Mouse (Mus musculus): ENCODE results near the gene Rimklb. TPM values are rescaled to one million over a fixed set of nuclear protein-coding genes. Genes with fewer than 3 reads are reported as not detected.

The Rimklb gene
- polyA plus RNA-seq, 1 experiment from 2014 or later, result 7.3 TPM

DNA sequence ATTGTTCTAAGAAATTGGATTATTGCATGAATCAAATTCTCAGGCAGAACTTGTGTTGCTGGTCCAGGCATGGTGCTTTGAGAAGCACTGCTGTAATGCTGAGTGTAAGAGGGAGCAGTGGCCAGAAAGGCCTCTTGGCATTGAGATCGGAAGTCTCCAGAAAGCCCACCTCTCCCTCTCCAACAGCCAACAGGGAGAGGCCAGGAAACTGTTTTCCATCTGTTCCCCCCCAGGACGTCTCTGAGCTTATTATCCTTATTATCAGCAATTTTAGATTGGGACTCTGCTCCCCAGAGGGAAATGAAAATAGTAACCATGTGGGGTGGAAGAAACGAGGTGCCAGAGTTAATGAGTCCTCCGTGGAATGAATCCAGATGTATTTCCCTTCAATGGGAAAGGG, 82.2 kb downstream of the Rimklb start:
- no peak for ATAC-seq (ENCODE audit: insufficient read depth, low FRiP score)
- Histone ChIP-seq H3K36me3 (ENCODE audit: control insufficient read depth, insufficient read depth, low read length) (no peaks in the 10 kb centered on the region), H3K27me3 (ENCODE audit: control insufficient read depth, insufficient read depth, low read length) (no peaks in the 10 kb centered on the region), H3K4me2 (ENCODE audit: low read depth, low read length) (no peak overlapping the region), H3K27ac (ENCODE audit: low read length) (no peak overlapping the region), H3K9ac (ENCODE audit: low read length) (no peak overlapping the region), H3K4me1 (ENCODE audit: control insufficient read depth, insufficient read depth, low read length) (no peaks in the 10 kb centered on the region), H3K9me3 (replicated peaks; ENCODE audit: control insufficient read depth, low read length) (no peaks in the 10 kb centered on the region), H3K4me3 (replicated peaks; ENCODE audit: low read length) (no peak overlapping the region)
- 60% methylated on average over 4 of the region's 4 CpGs for WGBS

DNA sequence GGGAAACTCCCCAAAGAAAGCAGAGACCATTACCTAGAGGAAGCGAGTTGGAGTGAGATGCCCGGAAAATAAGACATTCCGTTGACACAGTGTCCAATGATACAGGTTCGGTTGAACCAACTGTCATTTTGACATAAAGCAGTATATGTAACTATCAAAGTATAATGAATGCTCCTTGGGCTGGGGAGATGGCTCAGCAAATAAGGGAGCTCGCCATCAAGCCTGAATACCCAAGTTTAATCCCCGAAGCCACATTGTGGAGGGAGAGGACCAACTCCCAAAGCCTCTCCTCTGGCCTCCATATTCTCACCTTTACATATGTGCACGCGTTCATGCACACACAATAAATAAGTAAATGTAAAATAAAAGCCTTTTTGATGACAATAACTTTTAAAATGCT, 87.3 kb downstream of the Rimklb start:
- Histone ChIP-seq H3K4me1 (ENCODE audit: control insufficient read depth, insufficient read depth, low read length) (no peaks in the 10 kb centered on the region), H3K4me2 (ENCODE audit: low read depth, low read length) (no peak overlapping the region), H3K4me3 (replicated peaks; ENCODE audit: low read length) (no peak overlapping the region), H3K27ac (ENCODE audit: low read length) (no peak overlapping the region), H3K36me3 (ENCODE audit: control insufficient read depth, insufficient read depth, low read length) (no peaks in the 10 kb centered on the region), H3K27me3 (ENCODE audit: control insufficient read depth, insufficient read depth, low read length) (no peaks in the 10 kb centered on the region), H3K9ac (ENCODE audit: low read length) (no peak overlapping the region), H3K9me3 (replicated peaks; ENCODE audit: control insufficient read depth, low read length) (no peaks in the 10 kb centered on the region)
- ATAC-seq (ENCODE audit: insufficient read depth, low FRiP score), result no peak
- 85% methylated on average over 8 of the region's 8 CpGs for WGBS

DNA sequence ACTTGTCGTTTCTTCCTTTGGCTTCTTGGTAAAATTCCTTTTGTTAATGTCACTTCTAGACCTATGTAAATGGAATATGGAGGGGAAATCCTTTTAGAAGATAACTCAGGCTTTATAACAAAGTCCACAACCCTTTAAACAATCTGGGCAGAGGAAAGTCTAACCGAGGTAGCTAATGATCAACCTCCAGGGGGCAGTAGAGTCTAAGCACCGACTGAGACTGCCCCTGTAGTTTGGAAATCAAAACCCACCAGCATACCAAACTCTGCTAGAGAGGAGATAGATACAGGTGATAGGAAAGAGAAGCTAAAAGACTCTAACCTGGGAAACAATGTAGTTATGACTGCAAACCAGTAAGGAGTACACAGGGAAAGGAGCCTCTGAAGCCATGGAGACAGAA, 96.3 kb downstream of the Rimklb start:
- no peak overlapping the region for H3K4me3 ChIP-seq (replicated peaks; ENCODE audit: low read length)
- H3K27me3 ChIP-seq (ENCODE audit: control insufficient read depth, insufficient read depth, low read length), result no peaks in the 10 kb centered on the region
- H3K4me1 ChIP-seq (ENCODE audit: control insufficient read depth, insufficient read depth, low read length), result no peaks in the 10 kb centered on the region
- no peak overlapping the region for H3K9ac ChIP-seq (ENCODE audit: low read length)
- H3K4me2 ChIP-seq (ENCODE audit: low read depth, low read length), result no peak overlapping the region
- ATAC-seq (ENCODE audit: insufficient read depth, low FRiP score), result no peak
- H3K27ac ChIP-seq (ENCODE audit: low read length), result no peak overlapping the region
- WGBS, result 13% methylated on average over 3 of the region's 3 CpGs
- H3K9me3 ChIP-seq (replicated peaks; ENCODE audit: control insufficient read depth, low read length), result no peaks in the 10 kb centered on the region
- no peaks in the 10 kb centered on the region for H3K36me3 ChIP-seq (ENCODE audit: control insufficient read depth, insufficient read depth, low read length)

DNA sequence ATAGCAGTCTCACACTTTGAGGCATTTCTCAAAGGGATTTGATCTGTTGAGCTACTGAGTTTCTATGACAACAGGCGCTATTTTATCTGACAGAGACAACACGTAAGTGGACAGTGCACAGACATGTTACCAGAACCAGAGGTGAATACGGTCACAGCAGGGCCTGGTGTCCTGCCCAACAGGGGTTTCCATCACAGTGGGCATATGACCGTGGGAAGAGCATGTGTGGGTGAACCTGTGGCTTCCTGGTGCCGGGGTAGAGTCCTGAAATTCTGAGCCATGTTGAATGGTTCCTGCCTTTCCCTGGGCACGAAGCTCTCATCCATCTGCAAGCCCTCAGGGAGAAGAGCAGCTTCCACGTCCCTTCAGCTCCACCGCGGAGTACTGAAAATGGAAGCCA, 98.3 kb downstream of the Rimklb start:
- Histone ChIP-seq H3K27ac (ENCODE audit: low read length) (no peak overlapping the region), H3K27me3 (ENCODE audit: control insufficient read depth, insufficient read depth, low read length) (no peaks in the 10 kb centered on the region), H3K9ac (ENCODE audit: low read length) (no peak overlapping the region), H3K36me3 (ENCODE audit: control insufficient read depth, insufficient read depth, low read length) (no peaks in the 10 kb centered on the region), H3K4me2 (ENCODE audit: low read depth, low read length) (no peak overlapping the region), H3K9me3 (replicated peaks; ENCODE audit: control insufficient read depth, low read length) (no peaks in the 10 kb centered on the region), H3K4me1 (ENCODE audit: control insufficient read depth, insufficient read depth, low read length) (no peaks in the 10 kb centered on the region), H3K4me3 (replicated peaks; ENCODE audit: low read length) (no peak overlapping the region)
- ATAC-seq (ENCODE audit: insufficient read depth, low FRiP score), result no peak
- WGBS, result 74% methylated on average over 9 of the region's 9 CpGs

Other genes starting within 250 kb of the Rimklb start
- gene Klrg1, start 215.9 kb downstream of the Rimklb start, polyA plus RNA-seq (2015; fragmentation: Nextera tagmentation; extraction: Ambion mirVana), result 0.21 TPM in 1 of 2 replicates, not detected in the other
- gene M6pr, start 190.0 kb downstream of the Rimklb start, polyA plus RNA-seq (2015; fragmentation: Nextera tagmentation; extraction: Ambion mirVana), result 132 and 137 TPM in 2 replicates
- gene Phc1, start 158.2 kb downstream of the Rimklb start, polyA plus RNA-seq (2015; fragmentation: Nextera tagmentation; extraction: Ambion mirVana), result 10.3 and 11.0 TPM in 2 replicates
- 86.4 and 115 TPM in 2 replicates for gene Mfap5, start 7.1 kb upstream of the Rimklb start, polyA plus RNA-seq (2015; fragmentation: Nextera tagmentation; extraction: Ambion mirVana)
- gene Aicda, start 55.0 kb upstream of the Rimklb start, polyA plus RNA-seq (2015; fragmentation: Nextera tagmentation; extraction: Ambion mirVana), result 0.14 TPM in 1 of 2 replicates, not detected in the other
- gene Apobec1, start 103.7 kb upstream of the Rimklb start, polyA plus RNA-seq (2015; fragmentation: Nextera tagmentation; extraction: Ambion mirVana), result 6.1 and 6.2 TPM in 2 replicates
- 0.14 and 0.18 TPM in 2 replicates for gene Gdf3, start 111.3 kb upstream of the Rimklb start, polyA plus RNA-seq (2015; fragmentation: Nextera tagmentation; extraction: Ambion mirVana)
- not detected in 2 replicates for gene Dppa3, start 127.6 kb upstream of the Rimklb start, polyA plus RNA-seq (2015; fragmentation: Nextera tagmentation; extraction: Ambion mirVana)
- 0.14 and 0.22 TPM in 2 replicates for gene Nanog, start 208.7 kb upstream of the Rimklb start, polyA plus RNA-seq (2015; fragmentation: Nextera tagmentation; extraction: Ambion mirVana)